Mouse (Mus musculus) hindbrain, embryonic 10.5 days (tissue): ENCODE data around the gene Atp2c2. TPM values are rescaled to one million over a fixed set of nuclear protein-coding genes. Genes with fewer than 3 reads are reported as not detected.

ENCODE experiments used
- DNase-seq: peaks from one replicate; pipeline ENCODE4 v3.0.0-alpha.2; 2017; ENCODE audit warnings: low spot score
- H3K27ac ChIP-seq: fragments of 300-500 bp; sonication (generic); 2 replicates; pipeline ENCODE4 v1.5.1; 2016; ENCODE audit warnings: mild to moderate bottlenecking, moderate library complexity
- H3K27me3 ChIP-seq: fragments of 300-500 bp; sonication (generic); 2 replicates; pipeline ENCODE4 v1.6.1; 2016; ENCODE audit warnings: mild to moderate bottlenecking; ENCODE audit not compliant: poor library complexity, insufficient read depth, severe bottlenecking
- H3K36me3 ChIP-seq: fragments of 300-500 bp; sonication (generic); 2 replicates; pipeline ENCODE4 v1.6.1; 2016; ENCODE audit warnings: mild to moderate bottlenecking, moderate library complexity
- H3K4me1 ChIP-seq: fragments of 300-500 bp; sonication (generic); replicated peaks from 2 replicates; pipeline ENCODE4 v1.6.1; 2016; ENCODE audit warnings: mild to moderate bottlenecking
- H3K4me3 ChIP-seq: fragments of 300-500 bp; sonication (generic); 2 replicates; pipeline ENCODE4 v1.5.1; 2016; ENCODE audit warnings: mild to moderate bottlenecking, moderate library complexity
- H3K9me3 ChIP-seq: fragments of 300-500 bp; sonication (generic); 2 replicates; pipeline ENCODE4 v1.6.1; 2016; ENCODE audit warnings: mild to moderate bottlenecking, moderate library complexity
- WGBS: fragments of 180-500 bp; shearing (Covaris S2); methylation state at CpG from one replicate; pipeline ENCODE4 v1.1.7; 2016; 5-methylcytosine and 5-hydroxymethylcytosine counted together
- polyA plus RNA-seq: library from polyadenylated mRNA; unstranded; fragments of >200 nt; fragmentation: Nextera tagmentation; extraction: Ambion mirVana; gene quantifications from 2 replicates; pipeline ENCODE4 v1.2.1, GENCODE M21; 2016

Atp2c2 gene
- polyA plus RNA-seq, 1 experiment from 2014 or later, result 1.4 TPM

DNA sequence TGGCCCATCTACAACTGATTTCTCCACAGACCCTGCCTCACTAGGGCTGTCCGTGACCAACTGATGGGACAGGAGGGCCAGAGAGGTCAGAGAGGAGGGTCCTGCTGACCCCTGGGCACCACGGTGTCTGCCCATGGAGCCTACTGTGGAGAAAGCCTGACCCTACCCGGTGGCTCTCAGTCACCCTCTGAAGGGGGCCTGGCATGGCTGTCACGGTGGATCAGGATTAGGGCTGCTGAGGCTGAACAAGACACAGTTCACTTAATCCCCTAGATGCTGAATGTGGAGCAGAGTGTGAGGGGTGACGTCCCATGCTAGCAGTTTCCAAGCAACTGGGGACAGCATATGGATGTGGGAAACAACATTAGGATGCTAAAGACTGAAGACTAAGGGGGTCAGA is 24.4 kb upstream of the Atp2c2 start:
- H3K4me1 ChIP-seq, result peaks cover 27% of the 10 kb centered on the region
- no peak for DNase-seq
- H3K27ac ChIP-seq, result peak overlapping the region; percentile 40; the same call in 1 of the 2 replicates
- WGBS, result 56% methylated on average over 5 of the region's 5 CpGs
- H3K27me3 ChIP-seq, result 0 out of 2 replicates have a peak, but pooled peaks cover 5% of the 10 kb centered on the region
- H3K36me3 ChIP-seq, result no peaks in the 10 kb centered on the region
- no peak overlapping the region for H3K4me3 ChIP-seq
- no peaks in the 10 kb centered on the region for H3K9me3 ChIP-seq

DNA sequence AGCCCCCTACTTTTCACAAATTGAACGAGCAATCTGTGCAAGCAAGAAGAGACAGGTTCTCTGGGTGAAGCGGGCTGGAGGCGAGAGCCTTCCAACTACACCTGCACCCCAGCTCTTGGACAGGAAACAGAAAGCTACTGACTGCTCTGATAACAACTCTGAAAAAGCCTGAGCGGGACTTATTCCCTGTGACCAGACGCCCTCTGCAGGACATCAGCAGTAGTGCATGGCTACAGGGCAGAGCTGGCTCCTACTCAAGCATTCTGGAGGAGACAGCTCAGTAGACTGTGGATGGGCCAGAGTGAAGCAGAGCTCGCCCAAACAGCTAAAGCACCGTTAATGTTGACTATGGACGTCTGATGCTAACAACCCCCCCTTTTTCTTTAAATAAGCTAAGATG is 23.4 kb upstream of the Atp2c2 start:
- no peaks in the 10 kb centered on the region for H3K36me3 ChIP-seq
- H3K9me3 ChIP-seq, result no peaks in the 10 kb centered on the region
- no peak overlapping the region for H3K27ac ChIP-seq
- H3K27me3 ChIP-seq, result 0 out of 2 replicates have a peak, but pooled peaks cover 5% of the 10 kb centered on the region
- no peak overlapping the region for H3K4me3 ChIP-seq
- peaks cover 21% of the 10 kb centered on the region for H3K4me1 ChIP-seq
- WGBS, result 25% methylated on average over 8 of the region's 8 CpGs
- peak; percentile 88 for DNase-seq

DNA sequence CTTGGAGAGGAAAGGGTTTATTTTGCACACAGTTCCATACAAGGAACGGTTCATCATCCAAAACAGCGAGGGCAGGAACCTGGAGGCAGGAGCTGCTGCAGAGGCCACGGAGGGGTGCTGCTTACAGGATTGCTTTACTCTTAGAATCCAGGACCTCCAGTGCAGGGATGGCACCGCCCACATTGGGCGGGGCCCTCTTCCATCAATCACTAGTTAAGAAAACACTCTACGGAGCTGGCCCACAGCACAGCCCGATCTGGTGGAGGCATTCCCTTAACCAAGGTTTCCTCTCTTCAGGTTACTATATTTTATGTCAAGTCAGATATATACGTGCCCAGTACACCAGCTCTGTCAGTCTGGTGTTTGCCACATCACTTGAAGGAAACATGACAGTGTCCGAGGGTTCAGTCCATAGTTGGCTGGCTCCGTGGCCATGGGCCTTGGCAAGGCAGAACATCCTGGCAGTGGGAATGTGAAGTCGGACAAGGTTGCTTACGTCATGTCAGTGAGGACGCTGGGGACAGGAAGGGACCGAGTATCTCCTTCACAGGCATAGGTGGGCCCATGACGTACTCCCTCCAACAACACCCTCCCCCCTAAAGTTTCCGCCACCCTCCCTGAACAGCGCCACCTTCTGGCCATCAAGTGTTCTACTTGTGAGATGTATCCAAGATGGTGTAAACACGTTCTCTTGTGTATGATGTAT is 21.5 kb upstream of the Atp2c2 start:
- Histone ChIP-seq H3K4me1 (peaks cover 21% of the 10 kb centered on the region), H3K9me3 (no peaks in the 10 kb centered on the region), H3K4me3 (peak overlapping the region; percentile 41), H3K36me3 (no peaks in the 10 kb centered on the region), H3K27me3 (0 out of 2 replicates have a peak, but pooled peaks cover 5% of the 10 kb centered on the region), H3K27ac (no peak overlapping the region)
- peak; percentile 58 for DNase-seq
- 8% methylated on average over 18 of the region's 18 CpGs for WGBS

DNA sequence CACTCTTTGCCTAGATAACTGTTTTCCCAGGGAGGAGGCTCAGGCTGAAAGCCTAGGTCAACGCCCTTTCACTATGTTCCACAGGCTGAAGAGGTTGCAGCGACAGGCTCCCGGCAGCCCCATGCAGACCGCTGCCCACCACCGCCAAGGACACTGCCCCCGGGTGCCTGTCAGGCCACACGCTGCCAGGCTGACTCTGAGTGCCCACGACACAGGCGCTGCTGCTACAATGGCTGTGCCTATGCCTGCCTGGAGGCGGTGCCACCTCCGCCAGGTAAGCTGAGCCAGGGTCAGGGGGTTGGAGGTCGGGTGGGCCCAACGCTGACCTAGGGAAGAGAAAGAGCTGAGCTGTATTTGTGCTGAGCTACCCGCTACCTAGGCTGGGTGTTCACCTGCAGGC is 20.6 kb upstream of the Atp2c2 start:
- no peaks in the 10 kb centered on the region for H3K36me3 ChIP-seq
- 68% methylated on average over 14 of the region's 14 CpGs for WGBS
- 0 out of 2 replicates have a peak, but pooled peaks cover 5% of the 10 kb centered on the region for H3K27me3 ChIP-seq
- H3K4me3 ChIP-seq, result no peak overlapping the region
- no peak overlapping the region for H3K27ac ChIP-seq
- H3K4me1 ChIP-seq, result peaks cover 21% of the 10 kb centered on the region
- H3K9me3 ChIP-seq, result no peaks in the 10 kb centered on the region
- no peak for DNase-seq

DNA sequence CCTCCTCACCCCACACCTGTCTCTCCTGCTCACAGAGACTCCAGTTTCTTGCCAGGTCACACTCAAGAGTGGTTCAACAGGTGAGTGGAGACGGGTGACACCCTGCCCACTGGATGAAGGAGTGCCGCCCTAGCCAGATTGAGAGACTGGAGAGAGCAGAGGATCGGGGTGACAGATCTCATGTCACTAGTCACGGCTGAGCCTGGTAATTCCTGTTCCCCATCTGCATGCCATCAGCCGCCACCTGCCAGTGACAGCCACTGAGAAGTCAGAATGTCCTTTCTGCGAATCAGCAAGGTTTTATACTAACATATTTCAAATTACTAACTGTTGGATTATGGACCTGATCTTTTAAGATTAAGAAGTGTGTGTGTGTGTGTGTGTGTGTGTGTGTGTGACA is 9.2 kb upstream of the Atp2c2 start:
- Histone ChIP-seq H3K36me3 (no peaks in the 10 kb centered on the region), H3K4me1 (peaks cover 46% of the 10 kb centered on the region), H3K27ac (no peak overlapping the region), H3K4me3 (no peak overlapping the region), H3K27me3 (peaks cover 7% of the 10 kb centered on the region; the same call in 1 of the 2 replicates), H3K9me3 (no peaks in the 10 kb centered on the region)
- no peak for DNase-seq
- WGBS, result 85% methylated on average over 6 of the region's 6 CpGs

DNA sequence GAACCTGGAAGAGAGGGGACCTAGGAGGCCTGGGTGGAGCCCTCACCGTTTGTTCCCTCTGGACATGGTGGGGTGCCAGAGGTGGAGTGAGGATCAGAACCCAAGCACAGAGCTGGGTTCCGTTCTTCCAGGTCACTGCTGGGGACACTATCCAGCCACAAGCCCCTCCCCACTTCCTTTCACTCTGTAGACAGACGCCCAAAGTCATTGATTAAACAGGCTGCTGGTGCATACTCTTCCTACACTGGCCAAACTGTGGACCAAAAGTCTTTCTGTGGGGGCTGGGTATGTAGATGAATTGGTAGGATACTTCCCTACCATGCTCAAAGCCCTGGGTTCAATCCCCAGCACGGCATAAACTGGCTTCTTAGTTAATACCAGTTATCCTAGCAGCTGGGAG is 7.8 kb upstream of the Atp2c2 start:
- Histone ChIP-seq H3K36me3 (no peaks in the 10 kb centered on the region), H3K9me3 (no peaks in the 10 kb centered on the region), H3K4me3 (no peak overlapping the region), H3K4me1 (peaks cover 39% of the 10 kb centered on the region), H3K27ac (no peak overlapping the region), H3K27me3 (peaks cover 2% of the 10 kb centered on the region; the same call in 1 of the 2 replicates)
- no peak for DNase-seq
- 78% methylated on average over 4 of the region's 4 CpGs for WGBS

DNA sequence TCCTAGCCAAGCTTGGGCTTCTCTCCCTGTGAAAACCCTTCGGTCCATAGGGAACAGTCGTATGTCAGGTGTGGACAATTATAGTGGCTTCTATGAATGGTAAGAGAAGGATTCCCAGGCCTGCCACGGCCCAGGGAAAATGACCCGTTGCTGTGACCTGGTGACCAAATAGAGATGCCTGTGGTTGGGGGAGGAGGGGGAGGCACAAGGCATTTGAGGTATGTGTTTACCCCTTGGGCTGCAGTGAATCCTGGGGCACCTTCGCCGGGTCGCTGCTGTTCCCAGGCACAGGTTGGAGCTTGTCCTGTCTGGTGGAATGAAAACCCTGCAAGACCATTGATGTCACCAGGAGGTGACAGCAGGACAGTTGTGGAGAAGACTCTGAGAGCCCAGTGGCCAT is 5.1 kb upstream of the Atp2c2 start:
- Histone ChIP-seq H3K36me3 (no peaks in the 10 kb centered on the region), H3K4me1 (peaks cover 35% of the 10 kb centered on the region), H3K4me3 (no peak overlapping the region), H3K27me3 (peaks cover 26% of the 10 kb centered on the region), H3K9me3 (no peaks in the 10 kb centered on the region), H3K27ac (peak overlapping the region; percentile 8; the same call in 1 of the 2 replicates)
- WGBS, result 78% methylated on average over 7 of the region's 7 CpGs
- no peak for DNase-seq

DNA sequence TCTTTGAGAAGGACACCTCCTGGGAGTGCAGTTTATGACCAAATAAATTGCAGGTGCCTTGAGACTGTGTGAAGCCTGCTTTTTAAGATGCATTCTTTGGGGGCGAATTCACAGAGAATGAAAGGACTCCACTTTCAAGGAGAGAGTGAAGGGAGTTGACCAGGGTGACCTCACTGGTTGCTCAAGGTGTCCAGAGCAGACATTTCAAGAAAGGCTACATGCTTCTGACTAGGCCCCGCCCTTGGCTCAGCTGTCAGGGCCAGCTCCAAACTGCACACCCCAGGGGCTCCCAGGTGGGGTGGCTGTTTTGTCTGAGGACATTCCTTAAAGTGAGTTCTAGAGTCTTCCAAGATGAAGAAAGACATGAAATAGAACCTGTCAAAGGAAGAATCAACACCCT is 2.6 kb upstream of the Atp2c2 start:
- no peaks in the 10 kb centered on the region for H3K36me3 ChIP-seq
- peaks cover 51% of the 10 kb centered on the region for H3K27me3 ChIP-seq
- no peak overlapping the region for H3K27ac ChIP-seq
- 82% methylated on average over 2 of the region's 2 CpGs for WGBS
- no peak for DNase-seq
- peaks cover 36% of the 10 kb centered on the region for H3K4me1 ChIP-seq
- H3K9me3 ChIP-seq, result no peaks in the 10 kb centered on the region
- no peak overlapping the region for H3K4me3 ChIP-seq

DNA sequence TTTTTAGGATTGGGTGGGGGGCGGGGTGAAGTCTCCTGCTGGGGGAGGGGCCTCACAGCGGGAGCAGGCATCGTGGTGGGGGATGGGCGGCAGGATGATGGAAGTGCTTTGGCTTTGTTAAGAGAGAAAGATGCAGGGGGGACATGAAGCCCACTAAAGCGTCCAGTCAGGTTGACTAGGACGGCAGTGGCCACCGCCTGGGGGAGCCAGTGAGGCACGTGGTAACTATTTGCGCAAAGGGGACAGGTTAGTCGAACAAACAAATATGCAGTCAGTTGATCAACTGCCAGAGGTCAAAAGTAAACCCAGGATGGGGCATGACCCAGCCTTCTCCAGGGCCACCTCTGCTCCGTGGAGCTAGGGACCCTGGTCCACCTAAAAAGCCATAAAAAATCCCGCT is 849 bp upstream of the Atp2c2 start:
- Histone ChIP-seq H3K9me3 (no peaks in the 10 kb centered on the region), H3K4me3 (peak overlapping the region; percentile 28; the same call in 1 of the 2 replicates), H3K4me1 (peaks cover 36% of the 10 kb centered on the region), H3K27ac (no peak overlapping the region), H3K36me3 (no peaks in the 10 kb centered on the region), H3K27me3 (peaks cover 60% of the 10 kb centered on the region)
- peak; percentile 56 for DNase-seq
- WGBS, result 3% methylated on average over 12 of the region's 12 CpGs

DNA sequence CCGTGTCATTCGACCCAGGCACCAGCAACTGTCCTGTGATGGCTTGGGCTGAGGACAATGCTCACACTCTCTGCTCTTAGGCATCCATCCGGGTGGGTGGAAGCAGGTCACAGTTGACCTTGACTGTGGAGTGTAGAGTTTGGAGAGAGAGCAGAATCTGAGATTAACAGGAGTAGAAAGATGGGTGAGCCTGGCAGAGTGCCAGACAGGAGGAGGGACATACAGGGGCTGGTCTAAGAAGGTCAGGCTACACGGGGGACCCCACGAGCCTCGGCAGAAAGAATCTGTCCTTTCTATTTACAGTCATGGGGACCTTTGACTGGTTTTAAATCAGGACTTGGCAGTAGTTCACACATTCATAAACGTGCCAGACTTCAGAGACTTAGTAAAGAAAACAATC is 3.2 kb downstream of the Atp2c2 start:
- no peak overlapping the region for H3K27ac ChIP-seq
- WGBS, result 79% methylated on average over 7 of the region's 7 CpGs
- no peaks in the 10 kb centered on the region for H3K9me3 ChIP-seq
- no peaks in the 10 kb centered on the region for H3K36me3 ChIP-seq
- no peak overlapping the region for H3K4me3 ChIP-seq
- peaks cover 51% of the 10 kb centered on the region for H3K27me3 ChIP-seq
- no peak for DNase-seq
- H3K4me1 ChIP-seq, result peaks cover 22% of the 10 kb centered on the region

DNA sequence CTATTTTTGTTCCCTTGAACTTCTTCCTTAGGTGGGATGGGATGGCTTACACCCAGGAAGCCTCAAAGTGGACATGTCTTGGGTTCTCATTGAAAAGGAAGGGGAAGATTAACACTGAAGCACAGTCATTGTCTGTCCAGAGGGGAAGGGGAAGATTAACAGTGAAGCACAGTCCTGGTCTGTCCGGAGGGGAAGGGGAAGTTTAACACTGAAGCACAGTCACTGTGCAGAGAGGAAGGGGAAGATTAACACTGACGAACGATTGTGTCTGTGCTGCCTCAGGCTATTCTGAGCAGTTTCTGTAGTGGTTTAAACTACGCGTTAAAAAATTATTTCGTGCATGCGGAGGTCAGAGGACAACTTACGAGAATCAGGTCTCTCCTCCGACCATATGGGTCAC is 7.3 kb downstream of the Atp2c2 start:
- H3K4me3 ChIP-seq, result no peak overlapping the region
- peaks cover 12% of the 10 kb centered on the region for H3K27me3 ChIP-seq
- no peaks in the 10 kb centered on the region for H3K9me3 ChIP-seq
- DNase-seq, result no peak
- H3K27ac ChIP-seq, result no peak overlapping the region
- WGBS, result 91% methylated on average over 9 of the region's 9 CpGs
- peaks cover 17% of the 10 kb centered on the region for H3K4me1 ChIP-seq
- no peaks in the 10 kb centered on the region for H3K36me3 ChIP-seq

DNA sequence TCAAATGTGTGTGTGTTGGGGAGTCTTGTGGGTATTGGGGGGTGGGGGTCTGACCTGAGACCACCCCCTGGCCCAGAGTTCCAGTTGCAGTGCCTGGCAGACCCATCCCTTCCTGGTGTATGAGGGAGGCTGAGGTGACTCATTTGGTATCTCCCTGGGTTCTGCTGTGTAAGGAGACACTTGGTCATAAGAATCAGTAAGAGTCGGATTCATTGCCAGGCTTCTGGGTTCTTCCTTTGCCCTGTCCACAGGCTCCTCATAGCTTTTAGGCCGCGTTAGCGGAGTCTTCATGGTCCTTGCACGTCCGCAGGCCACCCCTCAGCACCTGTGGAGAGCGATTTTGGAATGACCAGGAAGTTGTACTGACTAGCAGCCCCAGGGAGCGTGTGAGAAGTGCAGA is 8.7 kb downstream of the Atp2c2 start:
- WGBS, result 88% methylated on average over 8 of the region's 8 CpGs
- no peak for DNase-seq
- Histone ChIP-seq H3K4me1 (peaks cover 17% of the 10 kb centered on the region), H3K9me3 (no peaks in the 10 kb centered on the region), H3K27ac (no peak overlapping the region; the same call in 1 of the 2 replicates), H3K27me3 (peaks cover 3% of the 10 kb centered on the region; the same call in 1 of the 2 replicates), H3K36me3 (no peaks in the 10 kb centered on the region), H3K4me3 (no peak overlapping the region)

DNA sequence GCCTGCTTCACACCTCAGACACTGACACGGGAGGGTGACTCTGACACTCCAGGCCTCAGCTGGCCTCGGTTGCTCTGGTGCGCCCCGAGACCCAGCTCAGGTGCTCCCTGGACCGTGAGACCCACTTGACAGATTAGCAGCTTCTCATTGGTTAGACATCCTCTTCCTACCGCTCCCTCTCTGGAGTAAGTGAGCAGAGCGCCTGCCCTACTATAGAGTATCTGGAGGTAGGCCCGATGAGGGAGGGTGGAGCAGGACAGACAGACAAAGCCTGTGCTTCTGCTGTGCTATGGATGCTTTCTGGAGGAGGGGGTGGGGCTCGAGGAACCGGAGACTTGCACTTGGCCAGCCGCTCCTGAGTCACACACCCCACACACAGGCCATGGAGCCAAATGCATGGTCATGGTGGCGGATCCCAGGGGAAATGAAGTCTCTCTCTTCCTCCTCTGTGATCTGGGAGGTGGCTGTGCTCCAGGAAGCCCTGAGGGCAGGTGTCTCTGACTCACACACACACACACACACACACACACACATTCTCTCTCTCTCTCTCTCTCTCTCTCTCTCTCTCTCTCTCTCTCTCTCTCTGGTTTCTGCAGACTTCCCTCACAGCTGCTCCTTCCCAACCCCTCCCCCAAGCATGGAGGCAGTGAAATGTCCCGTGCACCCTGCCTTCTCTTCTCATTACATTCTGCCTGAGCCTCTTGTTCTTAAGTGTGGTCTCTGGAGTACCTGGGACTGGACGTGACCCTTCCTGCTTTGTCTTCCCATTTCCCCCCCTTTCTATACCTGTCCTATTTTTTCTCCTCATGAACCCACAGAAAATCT is 9.3 kb downstream of the Atp2c2 start:
- WGBS, result 71% methylated on average over 14 of the region's 14 CpGs
- H3K27me3 ChIP-seq, result peaks cover 3% of the 10 kb centered on the region; the same call in 1 of the 2 replicates
- H3K36me3 ChIP-seq, result no peaks in the 10 kb centered on the region
- no peaks in the 10 kb centered on the region for H3K9me3 ChIP-seq
- no peak for DNase-seq
- H3K27ac ChIP-seq, result peak overlapping the region; percentile 57; the same call in 1 of the 2 replicates
- H3K4me1 ChIP-seq, result peaks cover 17% of the 10 kb centered on the region
- no peak overlapping the region for H3K4me3 ChIP-seq
